Comparison of ENCODE assay signal across 10 mouse cellular contexts in genomic region chr5:124901675-124902074, GRCm38 (mm10). TPM values are rescaled to one million over a fixed set of nuclear protein-coding genes. Genes with fewer than 3 reads are reported as not detected.
DNase-seq lines count a peak whose midpoint lies in the region; ATAC-seq lines count a peak whose summit lies in the region.
"Had no signal": no experiment of that assay in that cellular context is flagged by ENCODE, and none has a peak within 500 bp of the region (broad histone marks: within the 10 kb centered on the region; RNA-seq: fewer than 3 reads in every experiment).

No protein-coding gene starts in this region.

- intact Hi-C loops in gastrocnemius, postnatal 14 days (cut with DNase I; ENCODE audit: low total_unique reads) = no loop called here

- H3K9me3 ChIP-seq in midbrain, embryonic 11.5 days (ENCODE audit: control insufficient read depth, low read length) = no peaks in the 10 kb centered on the region
- H3K9me3 ChIP-seq: neural tube, embryonic 13.5 days had no signal

- H3K27me3 ChIP-seq in midbrain, embryonic 11.5 days (ENCODE audit: control insufficient read depth, insufficient read depth, low read length) = no peaks in the 10 kb centered on the region
- H3K27me3 ChIP-seq: neural tube, embryonic 13.5 days had no signal

- no peaks in the 10 kb centered on the region for H3K36me3 ChIP-seq in midbrain, embryonic 11.5 days (ENCODE audit: control insufficient read depth, insufficient read depth, low read length)
- H3K36me3 ChIP-seq: neural tube, embryonic 13.5 days had no signal

- 89% methylated on average over 6 of the region's 6 CpGs for WGBS in midbrain, embryonic 11.5 days

- no peak overlapping the region for H3K27ac ChIP-seq in midbrain, embryonic 11.5 days (ENCODE audit: low read depth, low read length)
- H3K27ac ChIP-seq: neural tube, embryonic 13.5 days had no signal

- no peak overlapping the region for H3K9ac ChIP-seq in midbrain, embryonic 11.5 days (ENCODE audit: low read length)
- H3K9ac ChIP-seq: neural tube, embryonic 13.5 days had no signal

- no peaks in the 10 kb centered on the region for H3K4me1 ChIP-seq in midbrain, embryonic 11.5 days (ENCODE audit: control insufficient read depth, insufficient read depth, low read length)

- peak; percentile 59 for DNase-seq in gastrocnemius, adult 18-20 months (ENCODE audit: low spot score)
- no peak for DNase-seq in gastrocnemius, postnatal 14 days
- peak; percentile 32 for DNase-seq in Muller cell, postnatal 12 days (ENCODE audit: inconsistent ontology term)
- peak; percentile 80 to 82 for DNase-seq in cerebellum, postnatal 36 days
- peak; percentile 63 to 68 for DNase-seq in layer of hippocampus, postnatal 36 days
- no peak for DNase-seq in thymus, postnatal 25 days
- no peak for DNase-seq in midbrain, embryonic 11.5 days (ENCODE audit: low spot score, missing footprints)

- H3K4me3 ChIP-seq in midbrain, embryonic 11.5 days (ENCODE audit: low read depth, low read length) = no peak overlapping the region
- H3K4me3 ChIP-seq: neural tube, embryonic 13.5 days had no signal

- no peak overlapping the region for H3K4me2 ChIP-seq in midbrain, embryonic 11.5 days
- H3K4me2 ChIP-seq: neural tube, embryonic 13.5 days had no signal

- ATAC-seq in monocyte, adult 5-6 weeks (replicated peaks; ENCODE audit: insufficient number of reproducible peaks, low FRiP score, low TSS enrichment, poor library complexity, severe bottlenecking) = no peak
- no peak for ATAC-seq in midbrain, embryonic 11.5 days (ENCODE audit: low FRiP score)
- ATAC-seq: CD4-positive, CD25-positive, alpha-beta regulatory T cell, adult 4 months had no signal

RNA-seq across cellular contexts. Expression of gene Zfp664, which starts 39.2 kb away (rescaled TPM):
- total RNA-seq in gastrocnemius, adult 18-20 months (2021) = 10 to 100 TPM; 15.9 to 22.7 TPM
- 10 to 100 TPM; 19.6 to 20.8 TPM for total RNA-seq in gastrocnemius, postnatal 14 days (2021)
- total RNA-seq in layer of hippocampus, postnatal 36 days (2021) = 10 to 100 TPM; 70.6 to 79.1 TPM
- total RNA-seq in monocyte, adult 5-6 weeks (2017) = 5.8 to 25.7 TPM (median 19.3 TPM) in 3 replicates
- 133 and 160 TPM in 2 replicates for polyA plus RNA-seq in midbrain, embryonic 11.5 days (2014; fragmentation: Nextera tagmentation; extraction: Ambion mirVana)

RNA-seq across cellular contexts. Expression of gene Ccdc92, which starts 39.5 kb away (rescaled TPM):
- total RNA-seq in gastrocnemius, adult 18-20 months (2021) = under 1 TPM; 0.30 to 0.45 TPM
- total RNA-seq in gastrocnemius, postnatal 14 days (2021) = under 1 TPM; 0.24 to 0.80 TPM
- total RNA-seq in layer of hippocampus, postnatal 36 days (2021) = 10 to 100 TPM; 79.0 to 79.2 TPM
- 0.96 to 9.1 TPM (median 1.6 TPM) in 3 replicates for total RNA-seq in monocyte, adult 5-6 weeks (2017)
- polyA plus RNA-seq in midbrain, embryonic 11.5 days (2014; fragmentation: Nextera tagmentation; extraction: Ambion mirVana) = 11.9 and 13.9 TPM in 2 replicates

Comparison
In these comparisons a context has a peak if more than half of its experiments do, and no peak if none do; other contexts are left out.
1. DNase-seq: peak in gastrocnemius, adult 18-20 months (single experiment), Muller cell, postnatal 12 days (single experiment), cerebellum, postnatal 36 days (2 of 2) and layer of hippocampus, postnatal 36 days (2 of 2); none in gastrocnemius, postnatal 14 days (single experiment), thymus, postnatal 25 days (single experiment) and midbrain, embryonic 11.5 days (single experiment).